Mouse (Mus musculus): ENCODE results near the gene Gm4744. TPM values are rescaled to one million over a fixed set of nuclear protein-coding genes. Genes with fewer than 3 reads are reported as not detected.
"Not testable (repeated sequence)": the region's sequence is repeated elsewhere in the genome, so short reads cannot be mapped to it uniquely, and the experiment has no call there.

Gm4744 gene
- not detected in 2 replicates for polyA plus RNA-seq (2016; fragmentation: Nextera tagmentation; extraction: Ambion mirVana)

DNA sequence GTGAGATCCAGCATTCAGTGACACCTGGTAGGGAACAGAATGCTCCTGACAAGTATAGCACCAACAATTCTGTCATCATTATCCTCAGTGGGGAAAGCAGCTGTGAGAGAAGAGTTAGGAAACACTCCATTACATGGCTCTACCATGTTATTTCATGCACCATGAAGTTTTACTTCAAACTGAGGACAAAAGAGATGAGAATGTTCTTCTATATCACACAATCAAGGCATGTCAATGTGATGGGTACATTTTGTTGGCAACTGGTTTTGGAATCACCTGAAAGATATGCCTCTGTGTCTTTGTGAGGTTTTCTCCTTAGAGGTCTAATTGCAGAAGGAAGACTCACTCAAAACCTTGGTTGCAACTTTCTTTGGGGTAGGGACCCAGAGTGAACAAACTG is at the start of gene Gm4744:
Gene Gm4744 (minus strand): TSS at position 101 of the 400 bp plus-strand sequence.
- Histone ChIP-seq H3K27me3 (replicated peaks) (no peaks in the 10 kb centered on the region), H3K9me3 (replicated peaks) (peaks cover 3% of the 10 kb centered on the region), H3K4me2 (no peak within 1 kb of the TSS), H3K4me1 (replicated peaks) (no peaks in the 10 kb centered on the region), H3K36me3 (no peaks in the 10 kb centered on the region), H3K27ac (ENCODE audit: poor library complexity, severe bottlenecking) (no peak within 1 kb of the TSS), H3K4me3 (no peak within 1 kb of the TSS), H3K9ac (no peak within 1 kb of the TSS)
- no peak for ATAC-seq (ENCODE audit: insufficient number of reproducible peaks, low FRiP score)

DNA sequence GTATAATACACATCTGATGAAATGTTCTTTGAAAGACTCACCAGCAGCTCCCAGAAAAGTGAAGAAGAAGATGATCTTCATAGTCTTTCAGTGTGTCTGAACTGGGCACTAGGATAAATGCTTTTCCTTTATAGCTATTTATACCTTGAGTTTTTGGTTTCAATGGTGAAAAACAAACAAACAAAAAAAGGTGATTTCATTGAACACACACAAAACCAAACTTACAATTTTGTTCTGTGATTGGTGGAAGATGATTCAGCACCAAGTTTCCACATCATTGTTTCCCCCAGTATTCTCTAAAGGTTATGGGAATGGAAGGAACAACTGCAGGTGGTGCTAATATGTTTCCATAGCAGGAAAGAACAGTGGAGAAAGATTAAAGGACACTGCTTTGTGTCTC is 47.7 kb upstream of the Gm4744 start, which contains the start of gene Gm2663:
Gene Gm2663 (minus strand): TSS at position 101 of the 400 bp plus-strand sequence.
- H3K9ac ChIP-seq; H3K27me3 ChIP-seq (replicated peaks); H3K4me3 ChIP-seq; H3K36me3 ChIP-seq; H3K27ac ChIP-seq (ENCODE audit: poor library complexity, severe bottlenecking); H3K9me3 ChIP-seq (replicated peaks); H3K4me2 ChIP-seq; ATAC-seq (ENCODE audit: insufficient number of reproducible peaks, low FRiP score); H3K4me1 ChIP-seq (replicated peaks): not testable (repeated sequence)

DNA sequence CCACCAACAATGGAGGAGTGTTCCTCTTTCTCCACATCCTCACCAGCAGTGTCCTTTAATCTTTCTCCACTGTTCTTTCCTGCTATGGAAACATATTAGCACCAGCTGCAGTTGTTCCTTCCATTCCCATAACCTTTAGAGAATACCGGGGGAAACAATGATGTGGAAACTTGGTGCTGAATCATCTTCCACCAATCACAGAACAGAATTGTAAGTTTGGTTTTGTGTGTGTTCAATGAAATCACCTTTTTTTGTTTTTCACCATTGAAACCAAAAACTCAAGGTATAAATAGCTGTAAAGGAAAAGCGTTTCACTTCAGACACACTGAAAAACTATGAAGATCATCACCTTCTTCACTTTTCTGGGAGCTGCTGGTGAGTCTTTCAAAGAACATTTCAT is 12.8 kb upstream of the Gm4744 start, which contains the start of gene 1810009J06Rik:
Gene 1810009J06Rik (plus strand): TSS at position 301 of the 400 bp plus-strand sequence.
- H3K27me3 ChIP-seq (replicated peaks); ATAC-seq (ENCODE audit: insufficient number of reproducible peaks, low FRiP score); H3K4me3 ChIP-seq; H3K4me1 ChIP-seq (replicated peaks); H3K9me3 ChIP-seq (replicated peaks); H3K27ac ChIP-seq (ENCODE audit: poor library complexity, severe bottlenecking); H3K9ac ChIP-seq; H3K4me2 ChIP-seq; H3K36me3 ChIP-seq: not testable (repeated sequence)
- WGBS, result 74% methylated on average over 2 of the region's 2 CpGs

DNA sequence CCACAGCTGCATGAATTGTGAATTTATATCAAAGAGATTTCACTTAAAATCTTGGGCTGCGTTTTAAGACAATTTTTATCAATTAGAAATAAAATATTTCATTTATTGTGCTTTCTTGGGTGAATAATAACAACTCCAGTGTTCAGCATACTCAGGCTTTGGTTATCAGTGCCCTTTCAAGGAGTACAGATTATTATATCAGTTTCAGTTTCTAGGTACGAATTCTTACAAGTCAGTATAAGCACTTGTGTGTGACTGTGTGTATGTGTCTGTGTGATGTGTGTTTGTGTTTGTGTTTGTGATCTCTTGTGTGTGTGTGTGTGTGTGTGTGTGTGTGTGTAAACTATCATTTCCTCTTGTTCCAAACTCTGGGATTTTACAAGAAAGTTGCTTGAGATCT is 2.0 kb upstream of the Gm4744 start:
- Histone ChIP-seq H3K27ac (ENCODE audit: poor library complexity, severe bottlenecking) (no peak overlapping the region), H3K4me2 (no peak overlapping the region), H3K9ac (no peak overlapping the region), H3K4me1 (replicated peaks) (no peaks in the 10 kb centered on the region), H3K36me3 (no peaks in the 10 kb centered on the region), H3K9me3 (replicated peaks) (peaks cover 3% of the 10 kb centered on the region), H3K4me3 (no peak overlapping the region), H3K27me3 (replicated peaks) (no peaks in the 10 kb centered on the region)
- ATAC-seq (ENCODE audit: insufficient number of reproducible peaks, low FRiP score), result no peak
- WGBS, result 40% methylated on average over 2 of the region's 2 CpGs

DNA sequence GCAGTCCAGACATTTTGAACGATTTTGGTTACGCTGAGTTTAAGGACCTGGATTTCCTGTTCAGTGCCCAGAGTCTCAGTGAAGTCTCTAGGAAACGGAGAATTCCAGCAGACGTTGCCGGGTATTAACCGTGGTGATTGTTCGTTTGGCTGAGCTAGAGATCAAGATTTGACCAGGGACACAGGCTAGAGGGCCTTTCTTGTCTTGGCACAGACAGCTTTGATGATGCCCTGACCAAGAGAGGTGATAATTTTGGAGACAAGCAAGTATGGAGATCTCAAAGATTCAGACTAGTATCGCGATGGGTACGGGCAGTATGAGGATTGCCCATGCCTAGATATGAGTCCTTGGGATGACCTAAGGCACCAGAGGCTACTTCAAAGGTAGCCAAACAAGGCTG is 11.2 kb downstream of the Gm4744 start, which contains the start of gene 1700074P13Rik:
Gene 1700074P13Rik (minus strand): TSS at position 101 of the 400 bp plus-strand sequence.
- no peak for ATAC-seq (ENCODE audit: insufficient number of reproducible peaks, low FRiP score)
- Histone ChIP-seq H3K36me3 (no peaks in the 10 kb centered on the region), H3K9ac (no peak within 1 kb of the TSS), H3K27ac (ENCODE audit: poor library complexity, severe bottlenecking) (no peak within 1 kb of the TSS), H3K4me2 (no peak within 1 kb of the TSS), H3K4me3 (no peak within 1 kb of the TSS), H3K9me3 (replicated peaks) (no peaks in the 10 kb centered on the region), H3K4me1 (replicated peaks) (no peaks in the 10 kb centered on the region), H3K27me3 (replicated peaks) (no peaks in the 10 kb centered on the region)
- WGBS, result 88% methylated on average over 10 of the region's 10 CpGs

DNA sequence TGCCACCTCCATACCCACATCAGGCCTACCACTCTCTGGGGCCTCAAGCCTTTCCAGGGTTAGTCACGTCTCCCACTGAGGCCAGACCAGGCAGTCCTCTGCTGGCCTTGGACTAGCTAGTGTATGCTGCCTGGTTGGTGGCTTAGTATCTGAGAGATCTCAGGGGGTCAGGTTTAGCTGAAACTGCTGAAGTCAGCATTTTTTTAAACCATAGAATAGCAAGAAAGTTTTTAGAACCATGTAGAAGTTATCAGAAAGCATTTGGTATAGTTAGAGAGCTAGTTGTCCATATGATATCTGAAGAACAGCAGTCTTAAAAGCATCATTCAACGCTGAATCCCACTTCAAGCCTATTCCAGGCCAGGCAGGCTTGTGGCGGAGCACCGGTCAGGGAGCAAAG is 31.7 kb downstream of the Gm4744 start:
- no peak overlapping the region for H3K9ac ChIP-seq
- H3K4me2 ChIP-seq, result no peak overlapping the region
- H3K4me3 ChIP-seq, result no peak overlapping the region
- H3K36me3 ChIP-seq, result no peaks in the 10 kb centered on the region
- no peak for ATAC-seq (ENCODE audit: insufficient number of reproducible peaks, low FRiP score)
- WGBS, result 73% methylated on average over 4 of the region's 4 CpGs
- H3K4me1 ChIP-seq (replicated peaks), result no peaks in the 10 kb centered on the region
- H3K9me3 ChIP-seq (replicated peaks), result no peaks in the 10 kb centered on the region
- no peaks in the 10 kb centered on the region for H3K27me3 ChIP-seq (replicated peaks)
- H3K27ac ChIP-seq (ENCODE audit: poor library complexity, severe bottlenecking), result no peak overlapping the region

DNA sequence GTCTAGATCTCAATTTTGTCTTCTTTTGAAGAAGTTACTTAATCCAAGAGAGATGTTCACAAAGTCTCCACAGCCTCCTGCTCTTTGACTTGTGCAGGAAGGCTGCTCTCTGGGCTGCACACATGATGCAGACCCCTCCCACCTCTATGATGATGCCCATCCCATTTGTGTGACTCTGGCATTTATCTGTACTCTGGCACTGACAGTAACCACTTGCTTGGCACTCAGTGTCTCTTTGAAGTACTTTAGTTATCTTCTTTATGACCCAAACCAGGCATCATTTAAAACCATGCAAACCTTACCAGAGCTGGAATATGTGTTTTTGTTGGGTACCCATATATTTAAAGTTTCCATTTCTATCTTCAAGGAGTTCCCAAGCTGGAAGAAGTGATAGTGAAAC is 51.4 kb downstream of the Gm4744 start, which contains the start of gene Prss58:
Gene Prss58 (minus strand): TSS at position 101 of the 400 bp plus-strand sequence.
- H3K36me3 ChIP-seq, result no peaks in the 10 kb centered on the region
- H3K27me3 ChIP-seq (replicated peaks), result no peaks in the 10 kb centered on the region
- H3K4me2 ChIP-seq, result no peak within 1 kb of the TSS
- no peak for ATAC-seq (ENCODE audit: insufficient number of reproducible peaks, low FRiP score)
- no peaks in the 10 kb centered on the region; the same call in 1 of the 2 replicates for H3K9me3 ChIP-seq (replicated peaks)
- H3K4me1 ChIP-seq (replicated peaks), result no peaks in the 10 kb centered on the region
- no peak within 1 kb of the TSS for H3K27ac ChIP-seq (ENCODE audit: poor library complexity, severe bottlenecking)
- H3K9ac ChIP-seq, result no peak within 1 kb of the TSS
- no peak within 1 kb of the TSS for H3K4me3 ChIP-seq

Other genes starting within 250 kb of the Gm4744 start
- gene Moxd2, start 64.4 kb downstream of the Gm4744 start, polyA plus RNA-seq (2016; fragmentation: Nextera tagmentation; extraction: Ambion mirVana), result not detected in 2 replicates
- not detected in 2 replicates for gene Prss58, start 51.5 kb downstream of the Gm4744 start, polyA plus RNA-seq (2016; fragmentation: Nextera tagmentation; extraction: Ambion mirVana)
- gene 1700074P13Rik, start 11.3 kb downstream of the Gm4744 start, polyA plus RNA-seq (2016; fragmentation: Nextera tagmentation; extraction: Ambion mirVana), result not detected in 2 replicates
- 0.47 and 1.2 TPM in 2 replicates for gene 1810009J06Rik, start 12.9 kb upstream of the Gm4744 start, polyA plus RNA-seq (2016; fragmentation: Nextera tagmentation; extraction: Ambion mirVana)
- gene Gm2663, start 47.6 kb upstream of the Gm4744 start, polyA plus RNA-seq (2016; fragmentation: Nextera tagmentation; extraction: Ambion mirVana), result 0.33 TPM in 1 of 2 replicates, not detected in the other
- not detected in 2 replicates for gene 2210010C04Rik, start 83.6 kb upstream of the Gm4744 start, polyA plus RNA-seq (2016; fragmentation: Nextera tagmentation; extraction: Ambion mirVana)